Mouse (Mus musculus): ENCODE measurements around the gene Arl16. TPM values are rescaled to one million over a fixed set of nuclear protein-coding genes. Genes with fewer than 3 reads are reported as not detected.

Gene Arl16
- total and polyA plus RNA-seq, 3 experiments = 20.0 to 20.8 TPM; not detected in 1

- Histone ChIP-seq H3K9me3 (replicated peaks; ENCODE audit: insufficient read depth, low read length) (no peaks in the 10 kb centered on the region), H3K27ac (ENCODE audit: control insufficient read depth, low read depth, low read length) (no peak overlapping the region), H3K27me3 (ENCODE audit: control insufficient read depth in 1 of 2, insufficient read depth in 2 of 2, low read length in 2 of 2) (no peaks in the 10 kb centered on the region), H3K9ac (ENCODE audit: control insufficient read depth, low read depth, low read length, poor library complexity, severe bottlenecking) (no peak overlapping the region), H3K36me3 (ENCODE audit: control insufficient read depth in 1 of 2, insufficient read depth in 2 of 2, low read length in 2 of 2) (peaks cover 0 to 13% of the 10 kb centered on the region in 2 experiments; a peak in 2 of 4 replicates), H3K4me3 (ENCODE audit: control insufficient read depth in 1 of 2, insufficient read depth in 1 of 2, low read depth in 2 of 2, low read length in 2 of 2) (no peak overlapping the region), H3K79me2 (ENCODE audit: control insufficient read depth, insufficient read depth, low read length, poor library complexity) (peaks cover 32% of the 10 kb centered on the region), H3K4me1 (ENCODE audit: control insufficient read depth in 1 of 2, insufficient read depth in 2 of 2, low read length in 2 of 2) (peaks cover 4 to 22% of the 10 kb centered on the region in 2 experiments)
- no peak for TF ChIP-seq EP300 (IDR thresholded peaks at IDR 0.05; ENCODE audit: low read depth in 1 of 2, low read length in 2 of 2)
- no peak for TF ChIP-seq MEF2A (IDR thresholded peaks at IDR 0.05; ENCODE audit: extremely low read depth, insufficient replicate concordance, low read depth, low read length, poor library complexity, severe bottlenecking)
- no peak for TF ChIP-seq MAZ (IDR thresholded peaks at IDR 0.05; ENCODE audit: low read depth, low read length)
- TF ChIP-seq JUND (IDR thresholded peaks at IDR 0.05; ENCODE audit: low read depth, low read length) = no peak
- TF ChIP-seq MXI1 (IDR thresholded peaks at IDR 0.05; ENCODE audit: low read depth, low read length) = no peak
- no peak for TF ChIP-seq POLR2AphosphoS5 (IDR thresholded peaks at IDR 0.05; ENCODE audit: borderline replicate concordance, low read depth, low read length)
- no peak for TF ChIP-seq POLR2A (IDR thresholded peaks at IDR 0.05; ENCODE audit: control insufficient read depth in 1 of 2, insufficient read depth in 1 of 2, low read depth in 1 of 2, low read length in 2 of 2, poor library complexity in 1 of 2)
- TF ChIP-seq ZKSCAN1 (IDR thresholded peaks at IDR 0.05; ENCODE audit: low read depth, low read length) = no peak
- no peak for TF ChIP-seq E2F4 (IDR thresholded peaks at IDR 0.05; ENCODE audit: borderline replicate concordance, low read depth, low read length)
- TF ChIP-seq MYC (IDR thresholded peaks at IDR 0.05; ENCODE audit: low read depth, low read length) = no peak
- no peak for TF ChIP-seq ZC3H11A (IDR thresholded peaks at IDR 0.05; ENCODE audit: low read depth, low read length)
- no peak for TF ChIP-seq USF1 (IDR thresholded peaks at IDR 0.05; ENCODE audit: low read depth, low read length)
- no peak for TF ChIP-seq KAT2A (conservative IDR thresholded peaks at IDR 0.05; ENCODE audit: low read depth, low read length)
- no peak for DNase-seq (ENCODE audit: low read depth, low spot score)
Observed at GRCm38 (mm10) chr11:120455413-120455812, 12.0 kb downstream of the Arl16 start.

- H3K4me3 ChIP-seq (ENCODE audit: control insufficient read depth in 1 of 2, insufficient read depth in 1 of 2, low read depth in 2 of 2, low read length in 2 of 2) = no peak overlapping the region
- peaks cover 0 to 13% of the 10 kb centered on the region in 2 experiments; a peak in 2 of 4 replicates for H3K36me3 ChIP-seq (ENCODE audit: control insufficient read depth in 1 of 2, insufficient read depth in 2 of 2, low read length in 2 of 2)
- H3K4me1 ChIP-seq (ENCODE audit: control insufficient read depth in 1 of 2, insufficient read depth in 2 of 2, low read length in 2 of 2) = peaks cover 4 to 20% of the 10 kb centered on the region in 2 experiments
- H3K27me3 ChIP-seq (ENCODE audit: control insufficient read depth in 1 of 2, insufficient read depth in 2 of 2, low read length in 2 of 2) = no peaks in the 10 kb centered on the region
- TF ChIP-seq POLR2AphosphoS5 (IDR thresholded peaks at IDR 0.05; ENCODE audit: borderline replicate concordance, low read depth, low read length) (no peak), TBP (IDR thresholded peaks at IDR 0.05; ENCODE audit: low read depth, low read length) (no peak), SIN3A (IDR thresholded peaks at IDR 0.05; ENCODE audit: low read length) (no peak), GABPA (IDR thresholded peaks at IDR 0.05; ENCODE audit: low read depth, low read length) (no peak), UBTF (IDR thresholded peaks at IDR 0.05; ENCODE audit: borderline replicate concordance, insufficient read depth, low read depth, low read length) (no peak), MXI1 (IDR thresholded peaks at IDR 0.05; ENCODE audit: low read depth, low read length) (no peak), SMC3 (IDR thresholded peaks at IDR 0.05; ENCODE audit: low read depth, low read length) (no peak), GATA1 (IDR thresholded peaks at IDR 0.05; ENCODE audit: low read depth, low read length) (no peak), EP300 (IDR thresholded peaks at IDR 0.05; ENCODE audit: low read depth in 1 of 2, low read length in 2 of 2) (no peak), ZC3H11A (IDR thresholded peaks at IDR 0.05; ENCODE audit: low read depth, low read length) (no peak), MAFK (IDR thresholded peaks at IDR 0.05; ENCODE audit: borderline replicate concordance, low read depth, low read length) (no peak), TAL1 (IDR thresholded peaks at IDR 0.05; ENCODE audit: low read length) (no peak)
- no peaks in the 10 kb centered on the region for H3K9me3 ChIP-seq (replicated peaks; ENCODE audit: insufficient read depth, low read length)
- H3K79me2 ChIP-seq (ENCODE audit: control insufficient read depth, insufficient read depth, low read length, poor library complexity) = peaks cover 29% of the 10 kb centered on the region
- H3K9ac ChIP-seq (ENCODE audit: control insufficient read depth, low read depth, low read length, poor library complexity, severe bottlenecking) = no peak overlapping the region
- no peak overlapping the region for H3K27ac ChIP-seq (ENCODE audit: control insufficient read depth, low read depth, low read length)
- DNase-seq (ENCODE audit: low read depth, low spot score) = no peak
Observed at GRCm38 (mm10) chr11:120454965-120455364, 12.4 kb downstream of the Arl16 start.

All from MEL (cell line).